Mouse (Mus musculus) gastrocnemius, postnatal 36 days (tissue): ENCODE results near the gene Podxl. TPM values are rescaled to one million over a fixed set of nuclear protein-coding genes. Genes with fewer than 3 reads are reported as not detected.

ENCODE experiments used
- DNase-seq, 2 experiments: peaks; one replicate each; pipeline ENCODE4 v3.0.0; 2022
- intact Hi-C: fragments of 180-260 bp; cut with DNase I; formaldehyde crosslinking; loops from one replicate; pipeline ENCODE4 v1.15.1; 2025
- total RNA-seq, 2 experiments: library from RNA; stranded (reverse); gene quantifications; 2 replicates each; pipeline ENCODE4 v1.2.3; 2021

Podxl gene
- total RNA-seq, 2 experiments from 2014 or later, result 15.7 to 20.8 TPM

DNA sequence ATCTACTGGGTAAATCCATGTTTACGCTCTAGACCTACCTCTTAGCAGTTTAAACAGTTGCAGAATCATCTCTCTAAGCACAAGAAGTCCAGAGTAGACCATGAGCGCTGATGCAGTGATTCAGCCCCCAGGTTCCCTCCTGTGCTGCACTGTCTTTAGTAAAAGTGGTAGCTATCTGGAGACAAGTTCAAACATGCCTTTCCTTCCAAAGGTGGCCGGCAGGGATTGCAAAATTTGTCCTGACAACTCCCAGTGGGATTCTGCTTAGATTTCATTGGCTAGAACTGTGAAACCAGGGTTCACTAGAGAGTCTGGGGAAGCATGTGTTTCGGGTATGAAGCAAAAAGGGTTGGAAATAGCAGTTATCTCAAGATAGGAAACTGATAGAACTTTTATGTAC is 83.8 kb downstream of the Podxl start:
- no peak for DNase-seq
- intact Hi-C loops, result no loop called here

DNA sequence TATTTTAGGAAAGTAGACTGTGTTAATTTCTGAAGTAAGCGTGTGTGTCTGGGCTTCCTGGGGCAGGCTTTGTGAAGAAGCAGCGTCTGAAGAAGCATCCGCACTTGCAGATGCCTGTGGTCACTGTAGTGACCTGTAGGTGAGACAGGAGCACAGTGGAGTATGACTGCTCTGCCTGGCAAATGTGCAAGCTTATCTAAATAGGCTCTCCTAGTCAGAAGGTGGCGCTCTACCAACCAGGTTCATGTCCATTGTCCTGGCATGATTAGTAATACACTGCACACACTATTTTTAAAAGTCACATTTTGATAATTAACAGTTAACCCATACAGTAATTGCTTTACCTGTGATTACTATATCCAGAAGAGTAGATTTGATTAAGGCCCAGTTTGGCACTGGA is 85.6 kb downstream of the Podxl start:
- no peak for DNase-seq
- intact Hi-C loops, result no loop called here

Other genes starting within 250 kb of the Podxl start
- gene Mkln1, start 165.2 kb downstream of the Podxl start, total RNA-seq, result 100 to 1,000 TPM; 140 to 143 TPM